Mouse (Mus musculus) heart, embryonic 10.5 days (tissue): ENCODE measurements around the gene Vapa. TPM values are rescaled to one million over a fixed set of nuclear protein-coding genes. Genes with fewer than 3 reads are reported as not detected.
A peak's percentile ranks its signal among the peaks of the same experiment; 100 is the strongest.
"Not testable (repeated sequence)": the region's sequence is repeated elsewhere in the genome, so short reads cannot be mapped to it uniquely, and the experiment has no call there.

Experiments used
- DNase-seq: peaks from one replicate; pipeline ENCODE4 v3.0.0-alpha.2; 2017; ENCODE audit warnings: low spot score
- H3K27ac ChIP-seq: fragments of 300-500 bp; sonication (generic); 2 replicates; pipeline ENCODE4 v1.5.1; 2016; ENCODE audit warnings: mild to moderate bottlenecking
- H3K27me3 ChIP-seq: fragments of 300-500 bp; sonication (generic); 2 replicates; pipeline ENCODE4 v1.6.1; 2016; ENCODE audit warnings: mild to moderate bottlenecking; ENCODE audit not compliant: poor library complexity, insufficient read depth, severe bottlenecking
- H3K36me3 ChIP-seq: fragments of 300-500 bp; sonication (generic); 2 replicates; pipeline ENCODE4 v1.6.1; 2016; ENCODE audit warnings: mild to moderate bottlenecking, moderate library complexity
- H3K4me1 ChIP-seq: fragments of 300-500 bp; sonication (generic); 2 replicates; pipeline ENCODE4 v1.6.1; 2016; ENCODE audit warnings: mild to moderate bottlenecking
- H3K4me3 ChIP-seq: fragments of 300-500 bp; sonication (generic); 2 replicates; pipeline ENCODE4 v1.5.1; 2016; ENCODE audit warnings: mild to moderate bottlenecking, moderate library complexity
- H3K9me3 ChIP-seq: fragments of 300-500 bp; sonication (generic); 2 replicates; pipeline ENCODE4 v1.6.1; 2016; ENCODE audit warnings: mild to moderate bottlenecking, moderate library complexity
- WGBS: fragments of 180-500 bp; shearing (Covaris S2); methylation state at CpG from one replicate; pipeline ENCODE4 v1.1.7; 2016; 5-methylcytosine and 5-hydroxymethylcytosine counted together
- polyA plus RNA-seq: library from polyadenylated mRNA; unstranded; fragments of >200 nt; fragmentation: Nextera tagmentation; extraction: Ambion mirVana; gene quantifications from 2 replicates; pipeline ENCODE4 v1.2.1, GENCODE M21; 2016

Vapa gene
- polyA plus RNA-seq, 1 experiment from 2014 or later, result 179 TPM

- DNase-seq, result no peak
- no peaks in the 10 kb centered on the region for H3K27me3 ChIP-seq
- H3K4me1 ChIP-seq, result peaks cover 13% of the 10 kb centered on the region
- H3K4me3 ChIP-seq, result no peak overlapping the region
- H3K36me3 ChIP-seq, result no peaks in the 10 kb centered on the region
- no peak overlapping the region for H3K27ac ChIP-seq
- 86% methylated on average over 5 of the region's 5 CpGs for WGBS
- H3K9me3 ChIP-seq, result no peaks in the 10 kb centered on the region
Measured at GRCm38 (mm10) chr17:65643579-65643978, 30.2 kb upstream of the Vapa start.

GRCm38 (mm10) chr17:65643051-65643521 is 29.7 kb upstream of the Vapa start:
- no peak for DNase-seq
- Histone ChIP-seq H3K4me3 (no peak overlapping the region), H3K9me3 (no peaks in the 10 kb centered on the region), H3K4me1 (peaks cover 8% of the 10 kb centered on the region; the same call in 1 of the 2 replicates), H3K27ac (no peak overlapping the region; the same call in 1 of the 2 replicates), H3K36me3 (no peaks in the 10 kb centered on the region), H3K27me3 (no peaks in the 10 kb centered on the region)
- 58% methylated on average over 10 of the region's 10 CpGs for WGBS

DNA sequence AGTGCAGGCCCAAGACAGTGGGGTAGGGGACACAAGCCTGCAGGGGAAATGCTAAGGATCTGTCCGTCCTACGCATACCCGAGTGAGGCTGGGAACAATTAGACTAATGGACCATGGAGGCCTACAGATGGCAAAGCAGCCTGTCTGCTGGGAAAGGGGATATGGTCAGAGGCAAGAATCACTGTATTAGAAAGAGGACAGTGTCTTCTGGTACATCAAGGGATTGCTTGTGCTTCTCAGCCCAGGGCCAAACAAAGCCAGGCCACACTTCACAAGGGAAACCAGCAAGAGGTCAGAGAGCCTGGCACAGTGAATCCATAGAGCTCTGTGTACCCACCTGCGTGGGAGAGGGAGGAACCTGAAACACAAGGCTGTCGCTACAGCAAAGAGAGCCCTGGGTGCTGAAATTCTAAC is 29.2 kb upstream of the Vapa start:
- Histone ChIP-seq H3K27ac (no peak overlapping the region), H3K27me3 (no peaks in the 10 kb centered on the region), H3K4me1 (peaks cover 8% of the 10 kb centered on the region; the same call in 1 of the 2 replicates), H3K36me3 (no peaks in the 10 kb centered on the region), H3K9me3 (no peaks in the 10 kb centered on the region), H3K4me3 (no peak overlapping the region)
- DNase-seq, result no peak
- 72% methylated on average over 5 of the region's 5 CpGs for WGBS

DNA sequence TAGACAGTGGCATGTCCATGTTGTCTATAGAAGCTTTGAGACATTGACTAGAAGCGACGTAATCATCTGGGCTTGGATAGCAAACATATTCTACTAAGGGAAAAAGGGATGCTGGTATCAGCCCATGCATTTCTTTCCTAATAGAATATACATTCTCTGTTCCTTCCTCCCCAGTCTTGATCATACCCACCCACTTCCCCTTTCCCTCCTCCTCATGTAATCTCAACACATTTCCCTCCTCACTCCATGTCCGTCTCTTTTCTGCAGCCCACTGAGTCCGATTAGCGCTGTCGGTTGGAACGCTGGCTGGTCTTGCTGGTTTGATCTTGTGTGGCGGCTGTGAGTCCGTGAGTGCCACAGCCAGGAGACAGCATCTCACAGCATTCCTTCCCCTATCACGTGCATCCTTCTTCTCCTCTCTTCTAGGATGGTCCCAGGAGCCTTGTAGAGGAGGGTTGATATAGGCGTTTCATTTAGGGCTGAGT is 28.4 kb upstream of the Vapa start, which contains the start of gene Txndc2:
Gene Txndc2, minus strand, starts transcription at position 435 of the 485 bp plus-strand sequence.
- Histone ChIP-seq H3K36me3 (no peaks in the 10 kb centered on the region), H3K4me3 (no peak within 1 kb of the TSS), H3K27me3 (no peaks in the 10 kb centered on the region), H3K4me1 (peaks cover 5% of the 10 kb centered on the region; the same call in 1 of the 2 replicates), H3K9me3 (no peaks in the 10 kb centered on the region), H3K27ac (no peak within 1 kb of the TSS)
- WGBS, result 88% methylated on average over 11 of the region's 11 CpGs
- no peak for DNase-seq

DNA sequence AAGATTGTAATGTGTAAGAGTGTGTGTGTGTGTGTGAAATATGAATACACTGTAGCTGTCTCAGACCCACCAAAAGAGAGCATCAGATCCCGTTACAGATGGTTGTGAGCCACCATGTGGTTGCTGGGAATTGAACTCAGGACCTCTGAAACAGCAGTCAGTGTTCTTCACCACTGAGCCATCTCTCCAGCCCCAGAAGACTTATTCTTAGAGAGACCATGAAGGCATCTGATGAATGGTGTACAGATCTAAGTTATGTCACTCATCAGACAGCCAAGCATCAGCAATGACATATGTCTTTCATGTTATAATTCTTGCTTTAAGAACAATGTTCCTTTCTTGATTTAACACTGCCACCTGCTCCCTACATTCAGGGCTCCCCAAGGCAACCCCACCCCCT is 25.8 kb upstream of the Vapa start:
- no peak for DNase-seq
- Histone ChIP-seq H3K36me3 (no peaks in the 10 kb centered on the region), H3K27ac (no peak overlapping the region), H3K4me1 (peaks cover 13% of the 10 kb centered on the region; the same call in 1 of the 2 replicates), H3K9me3 (no peaks in the 10 kb centered on the region), H3K4me3 (no peak overlapping the region), H3K27me3 (no peaks in the 10 kb centered on the region)
- WGBS, result 83% methylated on average over 1 of the region's 1 CpGs

DNA sequence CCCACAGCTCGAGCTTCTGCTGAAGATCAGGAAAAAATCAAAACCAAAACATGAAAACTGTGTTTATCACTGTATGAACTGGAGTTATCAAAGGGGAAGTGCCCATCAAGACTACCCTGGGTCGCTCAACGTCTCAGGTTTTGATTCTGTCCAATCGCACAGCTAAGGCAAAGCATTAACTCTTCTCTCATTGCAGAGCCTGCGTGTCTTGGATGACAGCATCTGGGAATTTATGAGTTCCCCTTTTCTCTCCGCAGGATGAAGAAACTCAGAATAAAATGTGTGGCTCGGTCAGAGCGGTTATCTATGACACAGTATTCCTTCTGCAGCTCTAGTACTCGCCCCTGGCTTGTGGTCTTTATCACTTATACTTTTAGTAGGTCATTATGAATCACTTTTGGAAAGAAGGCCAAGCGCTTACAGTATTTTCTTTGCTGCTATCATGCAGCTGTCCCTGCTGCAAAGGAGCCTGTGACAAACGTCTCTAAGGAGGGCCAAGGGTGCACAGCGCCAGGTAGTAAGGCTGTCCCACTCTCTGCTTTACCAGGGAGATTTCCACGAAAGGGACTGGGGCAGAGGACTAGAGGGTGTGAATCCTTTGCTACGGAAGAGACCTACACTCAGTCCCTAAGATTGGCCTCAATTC is 22.5 kb upstream of the Vapa start:
- Histone ChIP-seq H3K36me3 (no peaks in the 10 kb centered on the region), H3K27ac (0 out of 2 replicates have a peak overlapping the region, but pooled peaks have one; percentile 1), H3K4me1 (0 out of 2 replicates have a peak, but pooled peaks cover 8% of the 10 kb centered on the region), H3K27me3 (no peaks in the 10 kb centered on the region), H3K9me3 (no peaks in the 10 kb centered on the region), H3K4me3 (no peak overlapping the region)
- 67% methylated on average over 14 of the region's 14 CpGs for WGBS
- no peak for DNase-seq

DNA sequence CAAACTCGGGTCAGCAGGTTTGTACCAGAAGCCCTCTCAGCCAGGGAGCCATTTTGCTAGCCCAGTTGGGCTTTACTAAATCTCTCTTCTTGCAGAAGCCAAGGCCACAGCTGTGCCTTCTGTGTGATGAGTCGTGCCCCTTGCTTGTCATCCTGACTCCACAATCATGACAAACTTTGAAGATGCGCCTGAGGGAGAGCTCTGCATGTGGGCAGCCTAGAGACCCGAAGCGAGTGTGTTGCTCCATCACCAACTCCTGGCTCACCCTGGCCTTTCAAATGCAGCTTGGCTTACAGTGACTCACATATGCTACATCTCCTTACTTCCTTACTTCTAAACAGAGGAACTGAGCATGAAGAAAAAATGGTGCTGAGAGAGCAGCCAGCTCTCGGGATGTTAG is 16.6 kb upstream of the Vapa start:
- Histone ChIP-seq H3K27ac (no peak overlapping the region), H3K27me3 (no peaks in the 10 kb centered on the region), H3K4me1 (0 out of 2 replicates have a peak, but pooled peaks cover 4% of the 10 kb centered on the region), H3K36me3 (no peaks in the 10 kb centered on the region), H3K4me3 (no peak overlapping the region), H3K9me3 (no peaks in the 10 kb centered on the region)
- no peak for DNase-seq
- 73% methylated on average over 6 of the region's 6 CpGs for WGBS

DNA sequence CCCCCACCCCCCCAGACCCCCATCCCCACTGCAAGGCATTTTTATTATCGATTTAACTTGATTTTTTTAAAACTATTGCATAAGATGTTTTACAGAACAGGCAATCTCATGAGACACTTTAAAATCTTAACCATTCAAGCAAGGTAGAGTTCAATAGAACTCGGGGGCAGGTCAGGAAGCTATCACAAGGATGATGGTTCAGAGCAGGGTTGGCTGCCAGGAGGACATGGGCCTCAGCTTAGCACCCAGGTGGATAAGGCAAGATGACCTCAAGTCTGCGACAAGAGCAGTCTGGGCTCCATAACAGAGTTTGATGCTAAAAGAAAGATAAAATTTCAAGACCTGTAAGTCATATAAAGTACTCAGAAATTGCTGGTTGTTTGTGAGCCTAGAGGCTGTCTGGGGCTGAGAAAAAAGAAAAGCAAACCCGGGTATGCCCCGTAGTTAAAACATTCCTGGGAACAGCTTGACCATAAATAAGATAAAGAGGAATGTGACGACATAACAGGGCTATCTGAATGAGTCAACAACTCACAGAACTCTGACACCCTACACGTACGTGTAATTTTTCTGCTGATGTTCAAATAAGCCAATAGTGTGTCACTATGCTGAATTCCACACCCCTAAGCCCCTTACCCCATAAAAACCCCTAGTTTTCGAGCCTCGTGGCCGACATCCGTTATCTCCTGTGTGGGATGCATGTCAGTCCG is 15.6 kb upstream of the Vapa start:
- not testable (repeated sequence) for H3K9me3 ChIP-seq, DNase-seq, H3K27me3 ChIP-seq, H3K27ac ChIP-seq, H3K36me3 ChIP-seq, H3K4me3 ChIP-seq, H3K4me1 ChIP-seq
- WGBS, result 57% methylated on average over 13 of the region's 13 CpGs

DNA sequence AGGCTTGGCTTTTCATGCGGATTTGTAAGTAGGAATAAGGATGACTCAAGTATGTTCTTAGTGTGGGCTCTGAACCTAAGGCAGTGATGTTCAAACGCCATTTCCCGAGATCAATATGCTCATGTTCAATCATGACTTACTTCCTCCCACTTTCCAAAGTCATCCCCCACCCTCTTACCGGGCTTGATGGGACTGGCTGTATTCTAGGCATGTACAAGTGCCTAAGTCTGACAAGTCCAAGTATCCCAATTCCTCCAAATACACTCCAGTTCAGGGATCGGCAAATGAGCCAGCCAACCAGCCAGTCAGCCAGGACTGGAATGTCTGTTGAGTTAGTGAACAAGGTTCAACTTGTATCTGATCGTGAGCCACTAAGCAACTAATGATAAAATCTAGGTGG is 12.9 kb upstream of the Vapa start:
- no peak overlapping the region for H3K4me3 ChIP-seq
- DNase-seq, result peak; percentile 64
- H3K36me3 ChIP-seq, result no peaks in the 10 kb centered on the region
- no peaks in the 10 kb centered on the region for H3K27me3 ChIP-seq
- no peaks in the 10 kb centered on the region for H3K4me1 ChIP-seq
- no peaks in the 10 kb centered on the region for H3K9me3 ChIP-seq
- WGBS, result 82% methylated on average over 6 of the region's 6 CpGs
- H3K27ac ChIP-seq, result no peak overlapping the region

DNA sequence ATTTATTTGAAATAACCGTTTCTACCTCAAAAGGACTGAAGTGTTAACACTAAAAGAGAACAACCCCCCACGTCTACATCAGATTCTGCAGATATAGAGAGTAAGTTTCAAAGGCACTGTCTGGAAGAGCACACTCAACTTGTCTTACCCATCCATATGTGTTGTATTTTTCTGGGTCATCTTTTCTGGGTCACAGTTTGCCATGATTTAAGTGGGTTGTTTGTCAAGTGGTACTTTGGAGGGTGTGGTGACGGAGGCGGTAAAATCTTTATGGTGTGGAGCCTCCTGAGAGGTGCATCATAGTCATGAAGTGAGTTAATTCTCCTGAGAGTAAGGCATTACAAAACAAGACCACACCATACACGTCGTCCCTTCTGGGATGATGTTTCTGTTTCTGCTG is 12.2 kb upstream of the Vapa start:
- 82% methylated on average over 6 of the region's 6 CpGs for WGBS
- H3K27me3 ChIP-seq, result no peaks in the 10 kb centered on the region
- peak; percentile 24 for DNase-seq
- H3K27ac ChIP-seq, result no peak overlapping the region
- no peak overlapping the region for H3K4me3 ChIP-seq
- H3K9me3 ChIP-seq, result no peaks in the 10 kb centered on the region
- no peaks in the 10 kb centered on the region for H3K36me3 ChIP-seq
- H3K4me1 ChIP-seq, result no peaks in the 10 kb centered on the region

- H3K9me3 ChIP-seq, result no peaks in the 10 kb centered on the region
- no peak for DNase-seq
- no peak overlapping the region for H3K27ac ChIP-seq
- H3K4me3 ChIP-seq, result no peak overlapping the region
- no peaks in the 10 kb centered on the region for H3K27me3 ChIP-seq
- H3K36me3 ChIP-seq, result no peaks in the 10 kb centered on the region
- no peaks in the 10 kb centered on the region for H3K4me1 ChIP-seq
Measured at GRCm38 (mm10) chr17:65623130-65623529, 9.8 kb upstream of the Vapa start.

DNA sequence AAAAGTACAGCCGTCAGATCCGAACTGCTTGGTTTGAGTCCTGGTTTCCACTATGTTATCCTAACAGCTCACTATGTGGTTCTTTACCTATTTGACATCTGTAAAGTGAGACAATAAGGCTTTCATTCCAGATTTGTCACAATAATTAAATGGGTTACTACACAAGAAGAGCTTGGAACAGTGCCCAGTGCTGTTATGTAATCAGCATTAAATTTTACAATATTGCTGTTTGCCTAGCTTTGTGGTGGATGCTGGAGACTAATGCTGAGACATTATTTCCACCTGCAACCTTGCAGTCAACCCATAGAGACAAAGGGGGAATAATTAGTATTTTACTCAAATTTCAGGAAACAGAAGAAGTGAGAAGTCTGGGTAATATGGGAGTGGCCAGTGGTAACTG is 5.1 kb upstream of the Vapa start:
- WGBS, result 91% methylated on average over 2 of the region's 2 CpGs
- no peaks in the 10 kb centered on the region for H3K4me1 ChIP-seq

GRCm38 (mm10) chr17:65615678-65616077 is 2.3 kb upstream of the Vapa start:
- Histone ChIP-seq H3K4me3 (no peak overlapping the region), H3K27ac (no peak overlapping the region), H3K27me3 (no peaks in the 10 kb centered on the region), H3K9me3 (no peaks in the 10 kb centered on the region), H3K4me1 (peaks cover 6% of the 10 kb centered on the region; the same call in 1 of the 2 replicates), H3K36me3 (no peaks in the 10 kb centered on the region)
- 58% methylated on average over 3 of the region's 3 CpGs for WGBS
- no peak for DNase-seq

More for the DNA sequence above, 5.1 kb upstream of the Vapa start:
- no peak for DNase-seq
- Histone ChIP-seq H3K4me3 (no peak overlapping the region), H3K27me3 (no peaks in the 10 kb centered on the region), H3K9me3 (no peaks in the 10 kb centered on the region), H3K27ac (no peak overlapping the region), H3K36me3 (no peaks in the 10 kb centered on the region)
